Mouse (Mus musculus): ENCODE measurements at regions not wholly inside any gene's neighbourhood (a gene's known extent, or its start where the extent isn't known, plus 50 kb on each side); places are given as distances from the start of the nearest gene placed in this dataset.

DNA sequence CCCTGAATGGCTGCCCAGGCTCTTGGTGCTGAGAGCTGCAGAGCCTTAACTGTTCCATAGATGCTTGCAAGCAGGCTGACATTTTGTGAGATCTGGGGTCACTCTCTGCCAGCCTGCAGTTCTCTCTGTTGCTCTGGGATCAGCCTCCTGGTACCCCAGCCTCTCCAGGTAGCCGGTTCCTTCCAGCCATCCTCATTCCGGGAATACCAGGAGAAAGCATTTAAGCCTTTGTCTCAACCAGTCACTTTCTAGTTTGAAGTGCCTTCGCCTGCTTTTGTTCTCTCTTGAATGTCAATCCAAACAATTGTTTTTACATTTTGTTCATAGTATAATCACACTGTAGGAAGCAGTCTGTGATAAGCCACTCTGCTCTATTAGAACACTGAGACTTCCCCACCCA is 281.0 kb upstream of the Rtl1 start:
- DNase-seq (ENCODE audit: extremely low read depth, low read depth, low spot score): no peak

- no peak for DNase-seq (ENCODE audit: extremely low read depth, low read depth, low spot score)
Measured at GRCm38 (mm10) chr12:109891206-109891605, 291.1 kb upstream of the Rtl1 start.

DNA sequence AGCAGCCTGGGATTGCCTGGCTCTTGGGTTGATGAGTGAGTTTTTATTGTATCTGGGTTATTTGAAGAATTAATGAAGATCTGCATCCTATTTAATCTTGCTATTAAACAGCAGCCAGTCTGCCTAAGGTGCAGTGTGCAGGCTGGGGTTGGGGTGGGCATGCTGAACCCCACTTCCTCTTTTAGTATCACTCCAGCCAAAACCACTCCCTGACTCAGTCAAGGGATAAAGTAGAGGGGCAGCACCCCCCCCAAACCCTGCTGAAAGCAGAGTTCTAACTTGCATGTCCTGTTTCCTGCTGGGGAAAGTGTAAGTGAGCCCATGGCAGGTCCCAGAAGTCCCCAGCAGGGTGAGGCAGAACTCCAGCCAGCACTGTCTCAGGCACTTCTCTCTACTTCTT is 292.7 kb upstream of the Rtl1 start:
- no peak for DNase-seq (ENCODE audit: extremely low read depth, low read depth, low spot score)

DNA sequence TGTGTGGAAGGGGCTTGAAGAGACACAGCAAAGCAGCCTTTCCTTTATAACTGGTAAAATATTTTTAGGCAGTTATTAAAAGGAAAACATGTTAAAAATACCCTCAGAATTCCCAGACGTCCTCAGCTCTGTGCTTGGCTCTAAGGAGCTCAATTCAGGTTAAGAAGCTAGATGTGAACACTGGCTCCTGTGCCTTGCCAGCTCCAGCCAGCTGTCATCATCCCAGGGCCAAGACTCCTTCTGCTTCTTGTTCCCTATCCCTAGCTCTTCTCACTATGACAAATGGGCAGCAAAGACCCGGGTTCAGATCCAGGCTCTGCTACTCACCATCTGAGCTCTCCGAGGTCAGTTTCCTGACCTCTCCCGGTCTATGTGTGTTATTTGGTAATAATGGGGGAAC is 293.5 kb upstream of the Rtl1 start:
- no peak for DNase-seq (ENCODE audit: extremely low read depth, low read depth, low spot score)

- no peak for DNase-seq (ENCODE audit: extremely low read depth, low read depth, low spot score)
Measured at GRCm38 (mm10) chr12:109895389-109895788, 295.3 kb upstream of the Rtl1 start.

DNA sequence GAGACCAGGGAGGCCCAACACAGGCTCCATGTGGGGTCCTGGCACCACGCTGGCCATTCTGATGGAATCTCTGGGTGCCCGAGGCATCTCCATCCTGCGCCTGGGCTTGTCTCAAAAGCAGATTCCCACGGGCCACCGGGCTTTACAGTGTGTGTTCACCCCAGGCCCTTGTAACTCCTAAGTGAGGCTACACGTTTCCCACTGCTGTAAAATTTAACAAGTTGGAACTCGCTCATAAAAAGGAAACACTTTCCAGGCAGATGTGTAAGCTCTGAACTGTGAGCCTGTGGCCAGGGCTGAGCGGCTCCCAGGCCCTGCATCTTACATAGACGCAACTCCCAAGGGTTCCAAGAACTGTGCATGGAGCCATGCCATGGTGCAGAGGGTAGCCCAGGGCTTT is 296.3 kb upstream of the Rtl1 start:
- DNase-seq (ENCODE audit: extremely low read depth, low read depth, low spot score): no peak

- DNase-seq (ENCODE audit: extremely low read depth, low read depth, low spot score): no peak
Measured at GRCm38 (mm10) chr12:109896906-109897305, 296.8 kb upstream of the Rtl1 start.

GRCm38 (mm10) chr12:109897861-109898385 is 297.8 kb upstream of the Rtl1 start:
- DNase-seq (ENCODE audit: extremely low read depth, low read depth, low spot score): no peak

- no peak for DNase-seq (ENCODE audit: extremely low read depth, low read depth, low spot score)
Measured at GRCm38 (mm10) chr12:109899420-109899819, 299.3 kb upstream of the Rtl1 start.

- no peak for DNase-seq (ENCODE audit: extremely low read depth, low read depth, low spot score)
Measured at GRCm38 (mm10) chr12:109910966-109911495, 310.9 kb upstream of the Rtl1 start.

DNA sequence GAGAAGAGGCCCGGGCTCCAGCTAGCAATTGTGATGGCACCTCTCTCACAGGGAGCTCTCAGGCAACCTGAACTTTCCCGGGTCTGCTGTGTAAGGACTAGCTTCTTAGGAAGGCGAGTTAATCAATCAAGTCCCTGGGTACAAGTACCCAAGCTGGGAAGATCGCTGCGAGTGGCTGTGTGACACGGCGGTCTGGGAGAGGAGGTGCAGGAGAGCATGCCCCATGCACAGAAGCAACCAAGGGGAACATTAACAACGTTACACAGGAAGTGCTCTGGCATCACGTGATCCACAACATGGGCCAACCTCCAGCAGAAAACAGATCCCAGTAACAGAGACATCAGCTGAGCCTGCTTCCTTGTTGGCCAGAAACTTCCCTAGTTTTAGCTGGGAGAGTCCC is 311.4 kb upstream of the Rtl1 start:
- no peak for DNase-seq (ENCODE audit: extremely low read depth, low read depth, low spot score)

DNA sequence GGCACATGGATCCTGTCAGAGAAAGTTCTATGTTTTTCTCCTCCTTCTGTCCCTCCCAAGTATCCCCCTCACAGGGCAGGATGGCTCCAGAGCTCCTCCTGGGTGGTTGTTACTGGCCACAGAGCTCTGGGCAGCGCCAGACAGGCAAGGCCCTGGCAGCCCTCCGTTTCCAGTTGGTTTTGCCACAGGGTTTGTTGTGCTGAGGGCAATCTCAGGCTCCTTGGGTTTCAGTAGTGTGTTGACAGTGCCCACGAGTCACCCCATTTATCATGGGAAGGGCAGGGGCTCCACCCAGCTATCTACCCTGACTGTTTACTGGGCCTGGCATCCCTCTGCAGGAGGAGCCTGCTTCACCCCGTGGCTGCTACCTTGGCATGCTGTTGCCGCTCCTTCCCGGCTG is 317.6 kb upstream of the Rtl1 start:
- no peak for DNase-seq (ENCODE audit: extremely low read depth, low read depth, low spot score)

GRCm38 (mm10) chr12:109918901-109919300 is 318.8 kb upstream of the Rtl1 start:
- DNase-seq (ENCODE audit: extremely low read depth, low read depth, low spot score): no peak

DNA sequence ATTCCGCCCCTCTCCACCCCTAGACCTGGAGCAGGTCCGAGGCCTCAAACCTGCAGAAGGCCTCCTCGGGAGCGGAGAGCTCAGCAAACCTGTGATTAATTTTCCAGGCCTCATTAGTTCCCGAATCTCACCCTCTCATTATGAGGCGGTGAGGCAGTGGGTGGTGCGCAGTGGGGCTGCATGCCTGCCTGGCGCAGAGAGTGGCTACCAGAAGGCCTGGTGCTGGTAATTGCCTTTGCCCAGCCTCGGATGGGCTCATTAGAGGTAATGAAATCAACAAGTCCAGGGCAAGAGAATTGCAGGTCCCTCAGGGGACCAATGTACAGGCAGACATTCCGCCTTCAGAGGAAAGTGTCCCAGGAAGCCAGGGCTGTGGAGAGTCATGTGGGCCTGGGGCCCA is 322.0 kb upstream of the Rtl1 start:
- DNase-seq (ENCODE audit: extremely low read depth, low read depth, low spot score): no peak

DNA sequence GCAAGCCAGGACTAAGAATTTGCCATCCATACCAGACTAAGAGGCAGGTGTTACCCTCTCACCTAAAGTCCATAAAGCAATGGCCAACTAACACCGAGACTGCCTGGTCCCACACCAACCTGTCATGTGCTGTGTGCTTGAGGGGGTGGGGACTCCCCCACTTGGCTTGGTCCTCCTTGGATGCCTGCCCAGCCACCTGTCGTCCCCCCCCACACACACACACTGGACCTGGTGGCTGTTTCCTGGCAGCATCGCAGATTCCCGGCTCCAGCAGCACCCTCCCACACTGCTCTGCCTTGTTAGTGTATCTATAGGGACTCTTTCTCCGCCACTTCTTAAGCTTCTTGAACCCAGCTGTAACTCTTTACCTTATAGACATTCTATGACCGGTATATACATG is 325.7 kb upstream of the Rtl1 start:
- no peak for DNase-seq (ENCODE audit: extremely low read depth, low read depth, low spot score)

- DNase-seq (ENCODE audit: extremely low read depth, low read depth, low spot score): no peak
Measured at GRCm38 (mm10) chr12:109926643-109927042, 326.5 kb upstream of the Rtl1 start.

DNA sequence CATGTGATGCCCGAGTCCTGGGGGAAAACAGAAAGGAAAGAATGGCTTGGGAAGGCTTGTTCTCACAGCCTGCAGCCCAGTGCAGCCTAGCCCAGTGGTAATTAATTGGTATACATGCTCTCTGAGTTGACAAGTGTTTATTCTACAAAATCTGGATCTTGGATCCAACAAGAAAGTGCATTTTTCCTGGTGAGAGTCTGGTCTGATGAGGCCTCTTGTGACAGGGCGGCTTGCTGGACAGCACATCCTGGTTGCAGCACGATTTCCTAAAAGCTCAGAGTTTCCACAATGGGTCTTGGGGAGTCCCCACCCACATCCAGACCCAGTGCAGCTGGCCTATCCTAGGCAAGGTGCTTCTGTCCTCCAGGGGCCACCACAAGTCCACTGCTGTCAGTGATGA is 332.7 kb upstream of the Dio3 start:
- DNase-seq (ENCODE audit: extremely low read depth, low read depth, low spot score): no peak

DNA sequence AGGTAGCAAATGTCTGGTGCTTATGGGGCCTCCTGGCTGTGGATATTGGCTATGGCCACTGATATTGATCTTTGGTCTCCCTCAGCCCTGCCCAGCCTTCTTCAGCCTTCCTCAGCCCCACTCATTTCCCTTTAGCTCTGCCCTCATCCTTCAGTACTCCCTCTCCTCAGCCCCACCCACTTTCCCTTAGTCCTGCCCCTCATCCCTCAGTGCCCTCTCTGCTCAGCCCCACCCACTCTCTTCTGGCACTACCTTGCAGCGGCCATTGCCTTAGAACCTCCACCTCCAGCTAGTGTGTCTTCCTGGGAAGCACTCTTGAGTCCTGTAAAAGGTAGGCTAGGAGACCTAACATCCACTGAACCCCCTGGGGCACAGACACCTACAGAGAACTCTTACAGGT is 331.9 kb upstream of the Dio3 start:
- no peak for DNase-seq (ENCODE audit: extremely low read depth, low read depth, low spot score)

DNA sequence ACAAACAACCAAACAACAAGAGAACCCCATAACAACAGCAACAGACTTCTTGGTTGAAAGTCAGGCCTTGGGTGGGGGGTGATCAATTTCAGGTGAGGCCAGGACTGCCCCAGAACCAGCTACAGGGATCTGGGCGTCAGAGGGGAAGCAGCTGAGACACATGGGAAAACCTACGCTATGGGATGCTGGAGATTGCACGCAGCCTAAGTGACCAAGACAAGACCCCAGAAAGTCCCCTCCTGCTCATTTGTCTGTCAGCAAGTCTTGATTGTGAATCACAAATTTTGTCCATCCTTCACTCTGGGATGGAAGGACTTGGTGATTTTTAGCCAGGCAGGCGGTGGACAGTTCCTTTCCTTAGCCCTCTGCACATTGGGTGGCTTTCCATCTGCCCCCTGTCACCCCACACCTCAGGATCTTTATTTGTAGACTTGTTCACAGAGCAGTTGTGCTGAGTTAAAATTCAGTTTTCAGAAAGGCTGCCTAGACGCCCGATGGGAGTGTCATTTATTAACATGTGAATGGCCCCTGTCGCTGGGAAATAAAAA is 330.9 kb upstream of the Dio3 start:
- DNase-seq (ENCODE audit: extremely low read depth, low read depth, low spot score): no peak

DNA sequence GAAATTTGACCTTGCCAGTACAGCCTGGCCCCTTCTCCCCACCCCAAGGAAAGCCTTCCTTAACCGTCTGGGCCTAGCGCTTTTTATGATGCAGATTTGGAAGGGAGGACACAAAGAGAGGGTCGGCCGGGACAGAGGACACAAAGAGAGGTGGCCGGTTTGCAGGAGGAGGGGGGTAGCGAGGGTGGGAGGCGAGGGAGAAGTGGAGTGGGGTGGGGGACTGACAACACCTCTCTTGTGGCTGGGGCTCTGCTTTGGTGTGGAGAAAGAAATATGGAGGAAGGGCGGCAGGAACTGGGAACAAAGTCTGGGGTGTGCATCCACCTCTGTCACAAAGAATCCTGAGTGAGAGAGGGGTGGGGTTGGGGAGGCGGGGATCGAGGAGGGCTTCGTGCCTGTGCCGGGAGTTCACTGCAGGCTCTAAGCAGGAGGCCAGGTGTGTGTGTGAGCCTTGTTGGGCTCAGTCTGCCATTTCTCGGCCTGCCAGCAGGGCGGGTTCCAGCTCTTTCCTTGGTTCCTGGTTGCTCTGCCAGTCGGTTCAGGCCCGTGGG is 330.4 kb upstream of the Dio3 start:
- no peak for DNase-seq (ENCODE audit: extremely low read depth, low read depth, low spot score)

GRCm38 (mm10) chr12:109949231-109949965 is 329.5 kb upstream of the Dio3 start:
- DNase-seq (ENCODE audit: extremely low read depth, low read depth, low spot score): no peak

GRCm38 (mm10) chr12:109950632-109951031 is 328.2 kb upstream of the Dio3 start:
- no peak for DNase-seq (ENCODE audit: extremely low read depth, low read depth, low spot score)

Data from fat pad, adult 2 months (tissue).